Mouse (Mus musculus) hindbrain, embryonic 16.5 days (tissue): ENCODE measurements around the gene Tead3. TPM values are rescaled to one million over a fixed set of nuclear protein-coding genes. Genes with fewer than 3 reads are reported as not detected.

ENCODE experiments used
- polyA plus RNA-seq: library from polyadenylated mRNA; unstranded; fragments of >200 nt; fragmentation: Nextera tagmentation; extraction: Ambion mirVana; gene quantifications from 2 replicates; pipeline ENCODE4 v1.2.1, GENCODE M21; 2015

The Tead3 gene
- polyA plus RNA-seq, 1 experiment from 2014 or later, result 1.4 TPM

Other genes starting within 250 kb of the Tead3 start
- 3.0 and 3.6 TPM in 2 replicates for gene Scube3, start 208.7 kb downstream of the Tead3 start, polyA plus RNA-seq
- 43.0 and 44.6 TPM in 2 replicates for gene Zfp523, start 173.7 kb downstream of the Tead3 start, polyA plus RNA-seq
- 5.8 and 7.0 TPM in 2 replicates for gene Def6, start 143.0 kb downstream of the Tead3 start, polyA plus RNA-seq
- 1.1 TPM in 2 replicates for gene Ppard, start 118.1 kb downstream of the Tead3 start, polyA plus RNA-seq
- gene Fance, start 37.3 kb downstream of the Tead3 start, polyA plus RNA-seq, result 25.0 and 25.7 TPM in 2 replicates
- 287 and 323 TPM in 2 replicates for gene Rpl10a, start 22.3 kb downstream of the Tead3 start, polyA plus RNA-seq
- 1.5 and 1.6 TPM in 2 replicates for gene Tulp1, start 14.4 kb upstream of the Tead3 start, polyA plus RNA-seq
- 26.7 and 30.8 TPM in 2 replicates for gene Fkbp5, start 166.7 kb upstream of the Tead3 start, polyA plus RNA-seq
- not detected in 2 replicates for gene Armc12, start 180.0 kb upstream of the Tead3 start, polyA plus RNA-seq
- not detected in 2 replicates for gene Clpsl2, start 198.6 kb upstream of the Tead3 start, polyA plus RNA-seq
- gene Clps, start 209.9 kb upstream of the Tead3 start, polyA plus RNA-seq, result not detected in 2 replicates
- 20.1 and 26.9 TPM in 2 replicates for gene Lhfpl5, start 224.8 kb upstream of the Tead3 start, polyA plus RNA-seq